Mouse (Mus musculus) liver, adult 2 months (tissue): ENCODE data around the gene Tnfaip8l1. TPM values are rescaled to one million over a fixed set of nuclear protein-coding genes. Genes with fewer than 3 reads are reported as not detected.

Experiments
- DNase-seq: peaks from one replicate; pipeline ENCODE4 v3.0.0-alpha.2; 2011; ENCODE audit warnings: low read depth, low spot score; ENCODE audit errors: extremely low read depth
- H3K27ac ChIP-seq: fragments of 200-500 bp; replicated peaks from 2 replicates; pipeline ENCODE4 v1.5.1; 2012; ENCODE audit warnings: low read depth, mild to moderate bottlenecking, control low read depth, inconsistent platforms, low read length; ENCODE audit not compliant: insufficient read depth
- H3K27me3 ChIP-seq: fragments of 200-500 bp; 2 replicates; pipeline ENCODE4 v1.6.1; 2012; ENCODE audit warnings: mild to moderate bottlenecking, moderate library complexity, low read length, inconsistent platforms; ENCODE audit not compliant: control insufficient read depth, insufficient read depth
- H3K36me3 ChIP-seq: fragments of 200-500 bp; 2 replicates; pipeline ENCODE4 v1.6.1; 2012; ENCODE audit warnings: low read length, inconsistent platforms; ENCODE audit not compliant: control insufficient read depth, insufficient read depth
- H3K4me1 ChIP-seq: fragments of 200-500 bp; 2 replicates; pipeline ENCODE4 v1.6.1; 2011; ENCODE audit warnings: low read length; ENCODE audit not compliant: control insufficient read depth, insufficient read depth
- H3K4me3 ChIP-seq: fragments of 200-500 bp; 2 replicates; pipeline ENCODE4 v1.5.1; 2011; ENCODE audit warnings: low read depth, mild to moderate bottlenecking, control low read depth, low read length, moderate library complexity; ENCODE audit not compliant: insufficient read depth
- H3K79me2 ChIP-seq: fragments of 200-500 bp; 2 replicates; pipeline ENCODE4 v1.6.1; 2012; ENCODE audit warnings: inconsistent platforms, mild to moderate bottlenecking, low read length, moderate library complexity; ENCODE audit not compliant: control insufficient read depth, insufficient read depth
- H3K9ac ChIP-seq: fragments of 200-500 bp; 2 replicates; pipeline ENCODE4 v1.6.1; 2012; ENCODE audit warnings: low read depth, mild to moderate bottlenecking, control low read depth, inconsistent platforms, low read length
- CTCF ChIP-seq: fragments of 200-500 bp; IDR thresholded peaks from 2 replicates; pipeline ENCODE4 v1.5.1; 2011; ENCODE audit warnings: low read depth, low read length, control low read depth
- POLR2A ChIP-seq: fragments of 200-500 bp; IDR thresholded peaks from 2 replicates; pipeline ENCODE4 v1.6.1; 2011; ENCODE audit warnings: low read length, control low read depth; ENCODE audit not compliant: insufficient read depth; ENCODE audit errors: extremely low read depth
- WGBS: fragments of 180-500 bp; shearing (Covaris S2); methylation state at CpG from one replicate; pipeline ENCODE4 v1.1.7; 2018; 5-methylcytosine and 5-hydroxymethylcytosine counted together
- polyA plus RNA-seq: library from polyadenylated mRNA; depleted of rRNA; stranded (reverse); fragments of >200 nt; gene quantifications from 2 replicates; pipeline ENCODE4 v1.2.3, GENCODE M21; 2012
- total RNA-seq: library from RNA; depleted of rRNA; stranded (reverse); fragments of >200 nt; gene quantifications from 2 replicates; pipeline ENCODE4 v1.2.3, GENCODE M21; 2014

Gene Tnfaip8l1
- total and polyA plus RNA-seq, 2 experiments = 20.9 to 21.8 TPM

- Histone ChIP-seq H3K27ac (peak overlapping the region; percentile 92), H3K36me3 (no peaks in the 10 kb centered on the region), H3K4me3 (peak overlapping the region; percentile 30), H3K9ac (peak overlapping the region; percentile 26), H3K4me1 (peaks cover 5% of the 10 kb centered on the region; the same call in 1 of the 2 replicates), H3K79me2 (no peaks in the 10 kb centered on the region), H3K27me3 (no peaks in the 10 kb centered on the region)
- DNase-seq = peak; percentile 71
- 16% methylated on average over 21 of the region's 21 CpGs for WGBS
- TF ChIP-seq POLR2A = no peak
- TF ChIP-seq CTCF = no peak
Measured at GRCm38 (mm10) chr17:56133457-56134363, 28.6 kb upstream of the Tnfaip8l1 start.

- Histone ChIP-seq H3K4me1 (peaks cover 5% of the 10 kb centered on the region; the same call in 1 of the 2 replicates), H3K36me3 (no peaks in the 10 kb centered on the region), H3K79me2 (no peaks in the 10 kb centered on the region), H3K4me3 (peak overlapping the region; percentile 56), H3K9ac (peak overlapping the region; percentile 54), H3K27me3 (no peaks in the 10 kb centered on the region; the same call in 1 of the 2 replicates), H3K27ac (peak overlapping the region; percentile 55)
- TF ChIP-seq CTCF (peak; percentile 97), POLR2A (no peak)
- 3% methylated on average over 27 of the region's 27 CpGs for WGBS
- peak; percentile 23 for DNase-seq
Measured at GRCm38 (mm10) chr17:56134463-56134971, 27.8 kb upstream of the Tnfaip8l1 start.

DNA sequence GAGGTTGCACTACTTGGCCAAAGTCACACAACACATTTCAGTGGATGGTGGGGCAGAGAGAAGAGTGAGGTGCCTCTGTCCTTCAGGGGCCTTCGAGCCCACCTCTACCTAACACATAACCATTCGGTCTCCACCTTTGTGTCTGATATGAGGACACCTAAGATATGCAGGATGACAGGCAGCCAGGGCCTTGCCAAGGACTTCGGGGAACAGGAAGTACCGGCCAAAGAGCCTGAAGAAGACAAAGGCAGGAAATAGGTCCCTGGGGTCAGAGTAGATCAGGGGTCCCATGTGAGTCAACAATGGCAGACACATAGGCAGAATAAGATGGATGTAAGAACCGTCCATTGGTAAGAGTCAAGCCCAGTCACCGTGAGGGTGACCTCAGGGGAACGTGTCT is 25.7 kb upstream of the Tnfaip8l1 start:
- Histone ChIP-seq H3K27ac (peak overlapping the region; percentile 32; the same call in 1 of the 2 replicates), H3K9ac (no peak overlapping the region), H3K27me3 (peaks cover 8% of the 10 kb centered on the region), H3K79me2 (no peaks in the 10 kb centered on the region), H3K4me1 (peaks cover 5% of the 10 kb centered on the region; the same call in 1 of the 2 replicates), H3K36me3 (no peaks in the 10 kb centered on the region), H3K4me3 (no peak overlapping the region)
- 88% methylated on average over 7 of the region's 7 CpGs for WGBS
- TF ChIP-seq CTCF = no peak
- TF ChIP-seq POLR2A = no peak
- no peak for DNase-seq

GRCm38 (mm10) chr17:56137839-56138613 is 24.3 kb upstream of the Tnfaip8l1 start:
- no peak overlapping the region for H3K4me3 ChIP-seq
- no peaks in the 10 kb centered on the region for H3K79me2 ChIP-seq
- no peaks in the 10 kb centered on the region for H3K36me3 ChIP-seq
- H3K4me1 ChIP-seq = peaks cover 5% of the 10 kb centered on the region; the same call in 1 of the 2 replicates
- no peak overlapping the region for H3K27ac ChIP-seq
- no peak for DNase-seq
- no peak for TF ChIP-seq CTCF
- 43% methylated on average over 25 of the region's 25 CpGs for WGBS
- H3K27me3 ChIP-seq = peaks cover 15% of the 10 kb centered on the region
- H3K9ac ChIP-seq = no peak overlapping the region

DNA sequence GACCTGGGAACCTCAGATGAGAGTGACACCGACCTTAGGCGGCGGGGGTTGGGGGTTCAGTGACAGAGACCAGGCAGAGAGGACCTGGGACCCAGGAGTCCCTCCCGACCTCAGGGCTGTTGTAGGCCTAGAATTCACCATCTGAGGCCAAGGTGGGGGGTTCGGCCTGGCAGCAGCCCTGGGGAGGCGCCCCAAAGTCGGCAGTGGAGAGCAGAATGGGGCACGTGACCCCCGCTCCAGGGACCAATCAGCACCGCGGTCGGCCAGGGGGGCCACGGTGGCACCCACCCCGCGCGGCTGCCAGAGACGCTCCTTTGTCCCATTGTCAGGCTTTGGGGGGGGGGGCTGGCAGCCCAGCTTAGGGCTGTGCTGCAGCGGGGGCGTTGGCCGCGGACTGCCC is 22.9 kb upstream of the Tnfaip8l1 start:
- TF ChIP-seq CTCF (no peak), POLR2A (no peak)
- Histone ChIP-seq H3K79me2 (no peaks in the 10 kb centered on the region), H3K27me3 (peaks cover 15% of the 10 kb centered on the region), H3K4me3 (peak overlapping the region; percentile 70; the same call in 1 of the 2 replicates), H3K9ac (peak overlapping the region; percentile 52; the same call in 1 of the 2 replicates), H3K27ac (no peak overlapping the region), H3K4me1 (peaks cover 2% of the 10 kb centered on the region; the same call in 1 of the 2 replicates), H3K36me3 (no peaks in the 10 kb centered on the region)
- 17% methylated on average over 21 of the region's 21 CpGs for WGBS
- DNase-seq = no peak
